Mouse (Mus musculus): Measurements from ENCODE around the gene Homer1.

The Homer1 gene

GRCm38 (mm10) chr13:93399710-93400216 is 100.3 kb downstream of the Homer1 start:
- DNase-seq (ENCODE audit: low spot score in 2 of 2), result no peak

- DNase-seq (ENCODE audit: low spot score in 2 of 2), result no peak
Observed at GRCm38 (mm10) chr13:93401947-93402346, 102.5 kb downstream of the Homer1 start.

GRCm38 (mm10) chr13:93406855-93407254 is 107.4 kb downstream of the Homer1 start:
- DNase-seq (ENCODE audit: low spot score in 2 of 2), result no peak

- no peak for DNase-seq (ENCODE audit: low spot score in 2 of 2)
Observed at GRCm38 (mm10) chr13:93410343-93410742, 110.9 kb downstream of the Homer1 start.

- DNase-seq (ENCODE audit: low spot score in 2 of 2), result no peak
Observed at GRCm38 (mm10) chr13:93415055-93415454, 115.6 kb downstream of the Homer1 start.

- no peak for DNase-seq (ENCODE audit: low spot score in 2 of 2)
Observed at GRCm38 (mm10) chr13:93418292-93418691, 118.9 kb downstream of the Homer1 start.

GRCm38 (mm10) chr13:93419779-93420178 is 120.3 kb downstream of the Homer1 start:
- DNase-seq (ENCODE audit: low spot score in 2 of 2), result no peak

GRCm38 (mm10) chr13:93423224-93423623 is 123.8 kb downstream of the Homer1 start:
- DNase-seq (ENCODE audit: low spot score in 2 of 2), result no peak

- DNase-seq (ENCODE audit: low spot score in 2 of 2), result no peak
Observed at GRCm38 (mm10) chr13:93427920-93428876, 128.8 kb downstream of the Homer1 start.

GRCm38 (mm10) chr13:93429205-93429604 is 129.8 kb downstream of the Homer1 start:
- no peak for DNase-seq (ENCODE audit: low spot score in 2 of 2)

- DNase-seq (ENCODE audit: low spot score in 2 of 2), result no peak
Observed at GRCm38 (mm10) chr13:93440167-93440566, 140.7 kb downstream of the Homer1 start.

- DNase-seq (ENCODE audit: low spot score in 2 of 2), result no peak
Observed at GRCm38 (mm10) chr13:93453275-93453674, 153.8 kb downstream of the Homer1 start.
